Mouse (Mus musculus) hindbrain, postnatal 0 days (tissue): ENCODE results near the gene Cables2. TPM values are rescaled to one million over a fixed set of nuclear protein-coding genes. Genes with fewer than 3 reads are reported as not detected.
A peak's percentile ranks its signal among the peaks of the same experiment; 100 is the strongest.

ENCODE experiments used
- ATAC-seq: fragments of 200-750 bp; cut with Nextera tagmentation; 2 replicates; pipeline ENCODE4 v1.8.0; 2017; ENCODE audit warnings: mild to moderate bottlenecking, moderate TSS enrichment, moderate library complexity
- DNase-seq: peaks from one replicate; pipeline ENCODE4 v3.0.0-alpha.2; 2015; ENCODE audit warnings: low spot score
- H3K27ac ChIP-seq: fragments of 300-500 bp; sonication (generic); 2 replicates; pipeline ENCODE4 v1.5.1; 2014; ENCODE audit warnings: mild to moderate bottlenecking
- H3K27me3 ChIP-seq: fragments of 300-500 bp; sonication (generic); 2 replicates; pipeline ENCODE4 v1.6.1; 2014; ENCODE audit warnings: low read length, mixed read lengths; ENCODE audit not compliant: insufficient read depth
- H3K36me3 ChIP-seq: fragments of 300-500 bp; sonication (generic); 2 replicates; pipeline ENCODE4 v1.6.1; 2014; ENCODE audit warnings: low read length, mixed read lengths; ENCODE audit not compliant: insufficient read depth
- H3K4me1 ChIP-seq: fragments of 300-500 bp; sonication (generic); 2 replicates; pipeline ENCODE4 v1.6.1; 2014; ENCODE audit warnings: antibody characterized with exemption, low read length, mixed read lengths; ENCODE audit not compliant: insufficient read depth
- H3K4me2 ChIP-seq: fragments of 300-500 bp; sonication (generic); 2 replicates; pipeline ENCODE4 v1.6.1; 2014; ENCODE audit warnings: low read depth, mild to moderate bottlenecking, low read length, moderate library complexity, mixed read lengths
- H3K4me3 ChIP-seq: fragments of 300-500 bp; sonication (generic); 2 replicates; pipeline ENCODE4 v1.5.1; 2014; ENCODE audit warnings: low read length
- H3K9ac ChIP-seq: fragments of 300-500 bp; sonication (generic); replicated peaks from 2 replicates; pipeline ENCODE4 v1.6.1; 2014; ENCODE audit warnings: mild to moderate bottlenecking, low read length, moderate library complexity, mixed read lengths
- H3K9me3 ChIP-seq: fragments of 300-500 bp; sonication (generic); 2 replicates; pipeline ENCODE4 v1.6.1; 2016; ENCODE audit warnings: low read length, mixed read lengths
- CTCF ChIP-seq: IDR thresholded peaks from 2 replicates; pipeline ENCODE4 v1.5.1; 2016; ENCODE audit warnings: antibody characterized with exemption, control low read depth, low read depth
- WGBS: fragments of 180-500 bp; shearing (Covaris S2); extraction: QIAGEN DNeasy Blood & Tissue Kit; methylation state at CpG from one replicate; pipeline ENCODE4 v1.1.7; 2014; 5-methylcytosine and 5-hydroxymethylcytosine counted together
- polyA plus RNA-seq: library from polyadenylated mRNA; unstranded; fragments of >200 nt; fragmentation: Nextera tagmentation; extraction: Ambion mirVana; gene quantifications from 2 replicates; pipeline ENCODE4 v1.2.1, GENCODE M21; 2015
- total RNA-seq: library from RNA; depleted of rRNA; stranded (reverse); fragments of >200 nt; gene quantifications from 2 replicates; pipeline ENCODE4 v1.2.3, GENCODE M21; 2014

Cables2 gene
- total and polyA plus RNA-seq, 2 experiments from 2014 or later = 26.4 to 60.5 TPM

DNA sequence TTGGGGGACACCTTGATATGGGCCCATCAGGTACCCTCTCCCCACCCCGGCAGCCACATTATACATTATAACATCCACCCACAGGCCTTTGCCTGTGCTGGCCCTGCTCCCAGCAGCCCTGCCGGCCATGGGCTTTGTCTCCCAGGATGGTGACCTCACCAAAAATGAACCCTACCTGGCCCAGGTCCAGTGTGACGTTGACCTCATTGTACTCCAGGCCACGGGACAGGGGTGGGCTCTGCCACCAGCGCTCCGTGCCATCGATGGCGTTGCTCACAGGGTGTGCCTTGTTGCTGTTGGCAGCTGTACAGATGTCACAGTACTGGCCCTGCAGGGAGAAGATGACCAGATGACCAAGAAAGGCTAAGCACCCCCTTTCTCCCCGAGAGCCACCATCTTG lies 52.2 kb downstream of the Cables2 start:
- no peak for TF ChIP-seq CTCF
- no peak for DNase-seq

DNA sequence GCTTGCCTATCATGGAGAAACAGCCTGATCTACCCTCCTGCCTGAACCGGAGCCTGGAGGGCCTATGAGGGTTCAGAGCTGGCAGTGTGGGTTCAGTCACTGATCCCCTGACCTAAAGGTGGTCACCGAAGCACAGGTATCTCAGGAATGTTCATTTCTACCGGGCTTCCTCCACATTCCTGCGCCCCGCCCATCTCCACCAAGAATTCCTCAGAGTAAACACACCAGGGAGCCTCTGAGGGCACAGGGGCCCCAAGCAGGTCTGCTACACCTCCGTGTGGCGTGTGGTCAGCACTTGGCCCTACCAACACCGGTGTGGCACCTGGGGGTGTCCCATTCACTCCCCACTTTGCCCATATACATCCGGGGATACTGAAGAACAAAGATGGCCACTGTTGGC lies 53.1 kb downstream of the Cables2 start:
- no peak for TF ChIP-seq CTCF

More for the DNA sequence above, 52.2 kb downstream of the Cables2 start:
- peaks cover 25% of the 10 kb centered on the region for H3K4me1 ChIP-seq
- no peaks in the 10 kb centered on the region for H3K9me3 ChIP-seq
- ATAC-seq = no peak
- no peak overlapping the region for H3K9ac ChIP-seq
- 90% methylated on average over 9 of the region's 9 CpGs for WGBS
- H3K27ac ChIP-seq = no peak overlapping the region
- H3K4me3 ChIP-seq = no peak overlapping the region
- H3K4me2 ChIP-seq = no peak overlapping the region
- H3K36me3 ChIP-seq = no peaks in the 10 kb centered on the region
- peaks cover 4% of the 10 kb centered on the region; the same call in 1 of the 2 replicates for H3K27me3 ChIP-seq

DNA sequence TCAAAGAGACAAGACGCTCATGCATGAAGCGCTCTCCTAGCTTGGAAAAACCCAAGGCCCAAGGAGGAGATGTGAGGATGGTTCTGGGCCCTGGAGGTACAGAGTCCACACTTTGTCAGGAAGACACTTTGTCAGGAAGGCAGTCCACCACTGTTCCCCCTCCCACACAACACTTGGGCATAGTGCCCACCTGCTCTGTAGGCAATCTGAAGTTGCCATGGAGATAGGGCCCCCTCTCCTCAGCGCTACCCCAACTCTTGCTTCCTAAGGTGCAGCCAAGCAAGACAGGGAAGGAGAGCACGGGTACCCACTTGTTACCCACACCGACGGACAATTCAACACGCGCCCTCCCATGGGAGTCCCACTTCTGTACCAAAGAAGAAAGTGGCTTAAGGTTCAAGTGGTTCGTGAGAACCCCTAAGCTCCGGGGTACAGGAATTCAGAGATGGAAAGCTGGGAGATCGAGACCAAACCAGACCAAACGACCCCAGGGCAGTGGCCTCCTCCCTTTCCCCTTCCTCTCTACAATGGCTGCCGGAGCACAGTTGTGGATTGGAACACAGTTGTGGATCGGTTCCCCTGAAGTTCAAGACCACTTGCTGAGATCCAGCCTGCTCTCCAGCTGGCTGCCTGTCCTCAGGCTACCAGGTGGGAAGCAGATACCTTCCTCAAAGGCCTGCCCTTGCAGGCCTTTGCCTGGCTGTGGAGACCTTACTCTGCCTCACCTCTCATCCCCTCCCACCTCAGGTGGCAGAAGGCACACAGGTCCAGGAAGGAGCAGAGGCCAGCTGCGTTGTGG lies 54.0 kb downstream of the Cables2 start:
- no peak overlapping the region for H3K9ac ChIP-seq
- H3K4me2 ChIP-seq = no peak overlapping the region
- H3K4me1 ChIP-seq = peaks cover 19% of the 10 kb centered on the region
- ATAC-seq (no peak), DNase-seq (peak; percentile 52)
- no peak for TF ChIP-seq CTCF
- WGBS = 61% methylated on average over 15 of the region's 15 CpGs
- H3K27ac ChIP-seq = peak overlapping the region; percentile 43; the same call in 1 of the 2 replicates
- no peaks in the 10 kb centered on the region for H3K36me3 ChIP-seq
- H3K9me3 ChIP-seq = no peaks in the 10 kb centered on the region
- no peaks in the 10 kb centered on the region for H3K27me3 ChIP-seq
- no peak overlapping the region for H3K4me3 ChIP-seq

More for the DNA sequence above, 53.1 kb downstream of the Cables2 start:
- Histone ChIP-seq H3K9me3 (no peaks in the 10 kb centered on the region), H3K27me3 (peaks cover 4% of the 10 kb centered on the region; the same call in 1 of the 2 replicates), H3K4me3 (no peak overlapping the region), H3K36me3 (no peaks in the 10 kb centered on the region), H3K4me2 (no peak overlapping the region), H3K27ac (no peak overlapping the region), H3K4me1 (peaks cover 19% of the 10 kb centered on the region), H3K9ac (no peak overlapping the region)
- ATAC-seq = no peak
- 80% methylated on average over 9 of the region's 9 CpGs for WGBS
- no peak for DNase-seq

DNA sequence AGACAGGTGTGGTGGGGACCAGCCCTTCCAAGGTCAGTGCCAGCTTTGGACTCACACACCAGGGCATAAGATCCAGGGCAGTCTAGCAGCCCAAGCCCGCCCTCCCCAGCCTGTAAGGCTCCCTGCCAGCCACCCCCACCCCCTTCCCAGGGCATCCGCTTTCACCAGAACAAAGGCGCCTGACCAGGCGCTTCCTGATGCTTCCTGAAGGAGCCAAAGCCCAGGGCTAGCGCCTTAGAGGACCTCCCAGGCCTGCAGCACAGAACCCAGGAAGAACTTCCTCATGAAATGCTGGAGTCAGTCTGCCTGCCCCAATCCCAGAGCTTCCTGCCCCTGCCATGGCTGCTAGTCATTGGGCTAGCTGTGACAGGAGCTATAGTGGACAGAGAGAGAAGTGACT lies 54.6 kb downstream of the Cables2 start:
- no peak for ATAC-seq
- H3K27ac ChIP-seq = peak overlapping the region; percentile 43; the same call in 1 of the 2 replicates
- H3K9ac ChIP-seq = no peak overlapping the region
- no peaks in the 10 kb centered on the region for H3K9me3 ChIP-seq
- no peak for TF ChIP-seq CTCF
- H3K4me2 ChIP-seq = no peak overlapping the region
- no peak overlapping the region for H3K4me3 ChIP-seq
- WGBS = 27% methylated on average over 5 of the region's 5 CpGs
- peak; percentile 35 for DNase-seq
- H3K36me3 ChIP-seq = no peaks in the 10 kb centered on the region
- no peaks in the 10 kb centered on the region for H3K27me3 ChIP-seq
- peaks cover 19% of the 10 kb centered on the region for H3K4me1 ChIP-seq

DNA sequence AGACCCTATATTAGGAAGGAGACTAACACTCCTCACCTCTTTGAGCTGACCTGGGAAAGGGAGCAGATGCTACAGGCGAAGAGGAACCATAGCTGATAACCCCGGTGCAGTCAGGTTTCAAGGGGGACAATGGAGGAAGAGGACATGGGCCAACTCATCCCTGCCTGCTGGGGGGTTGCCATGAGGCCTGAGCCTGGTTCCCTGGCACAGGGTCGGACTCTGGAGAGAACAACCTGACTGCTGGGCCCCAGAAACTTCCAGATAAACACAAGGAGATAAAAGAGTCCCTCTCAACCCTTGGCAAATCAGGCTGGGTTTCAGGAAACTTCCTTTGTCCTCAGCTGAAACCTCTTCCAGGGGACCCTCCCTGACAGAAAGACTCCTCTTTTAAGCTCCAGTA lies 55.1 kb downstream of the Cables2 start:
- DNase-seq (no peak), ATAC-seq (no peak)
- peaks cover 19% of the 10 kb centered on the region for H3K4me1 ChIP-seq
- TF ChIP-seq CTCF = no peak
- H3K4me2 ChIP-seq = no peak overlapping the region
- H3K4me3 ChIP-seq = no peak overlapping the region
- no peaks in the 10 kb centered on the region for H3K36me3 ChIP-seq
- H3K9ac ChIP-seq = no peak overlapping the region
- H3K27ac ChIP-seq = 0 out of 2 replicates have a peak overlapping the region, but pooled peaks have one; percentile 43
- H3K27me3 ChIP-seq = no peaks in the 10 kb centered on the region
- no peaks in the 10 kb centered on the region for H3K9me3 ChIP-seq
- 69% methylated on average over 3 of the region's 3 CpGs for WGBS

DNA sequence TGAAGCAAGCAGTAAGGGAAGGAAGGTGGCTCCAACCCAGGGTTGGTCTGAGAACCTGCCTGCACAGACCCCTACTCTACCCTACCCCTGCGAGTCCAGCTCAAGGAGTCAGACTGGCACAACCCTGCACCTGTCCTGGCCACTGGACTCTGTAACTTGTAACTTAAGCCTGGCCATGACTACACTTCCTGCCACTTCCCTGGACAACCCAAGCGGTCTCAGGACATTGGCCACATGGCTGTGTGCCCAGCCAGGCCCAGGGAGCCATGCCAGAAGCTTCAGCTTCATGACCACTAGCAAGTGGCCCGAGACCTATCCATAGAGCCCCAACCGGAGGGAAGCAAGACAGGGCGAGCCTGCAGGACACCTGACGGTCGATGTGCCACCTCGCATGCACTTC lies 55.7 kb downstream of the Cables2 start:
- no peaks in the 10 kb centered on the region for H3K9me3 ChIP-seq
- peak; percentile 13; the same call in 1 of the 2 replicates for ATAC-seq
- H3K4me2 ChIP-seq = no peak overlapping the region
- no peaks in the 10 kb centered on the region for H3K27me3 ChIP-seq
- H3K9ac ChIP-seq = no peak overlapping the region
- 78% methylated on average over 7 of the region's 8 CpGs for WGBS
- no peak overlapping the region for H3K4me3 ChIP-seq
- H3K4me1 ChIP-seq = peaks cover 19% of the 10 kb centered on the region
- no peaks in the 10 kb centered on the region for H3K36me3 ChIP-seq
- DNase-seq = peak; percentile 35
- TF ChIP-seq CTCF = no peak
- peak overlapping the region; percentile 26; the same call in 1 of the 2 replicates for H3K27ac ChIP-seq

DNA sequence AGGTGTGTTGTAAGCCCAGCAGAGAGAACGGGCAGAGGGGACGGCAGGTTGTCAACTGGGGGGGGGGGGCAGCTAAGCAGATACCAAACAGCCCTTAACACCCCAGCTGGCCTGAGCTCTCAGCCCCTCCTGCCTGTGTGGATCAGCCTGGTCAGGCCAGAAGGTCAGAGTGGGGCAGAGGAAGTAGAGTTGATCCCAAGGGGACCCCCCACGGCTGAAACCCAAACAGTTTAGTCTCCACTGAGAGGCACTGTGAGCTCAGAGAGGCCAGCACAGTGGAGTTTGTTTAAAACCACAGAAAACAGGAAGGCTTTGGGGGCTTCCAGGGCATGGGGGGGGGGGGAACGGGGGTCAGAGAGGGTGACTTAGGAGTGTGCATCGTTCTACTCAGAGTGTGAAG lies 56.4 kb downstream of the Cables2 start:
- no peak overlapping the region for H3K4me3 ChIP-seq
- no peak for TF ChIP-seq CTCF

More for the DNA sequence above, 56.4 kb downstream of the Cables2 start:
- ATAC-seq (no peak), DNase-seq (no peak)
- H3K4me2 ChIP-seq = no peak overlapping the region
- H3K27me3 ChIP-seq = no peaks in the 10 kb centered on the region
- H3K36me3 ChIP-seq = no peaks in the 10 kb centered on the region
- H3K4me1 ChIP-seq = peaks cover 19% of the 10 kb centered on the region
- 58% methylated on average over 5 of the region's 5 CpGs for WGBS
- no peak overlapping the region for H3K9ac ChIP-seq
- no peak overlapping the region for H3K27ac ChIP-seq
- no peaks in the 10 kb centered on the region for H3K9me3 ChIP-seq
